In genomic region chr3:38967480-38967879, GRCm38 (mm10) we compare ENCODE assay signal across 26 mouse cellular contexts.
DNase-seq lines count a peak whose midpoint lies in the region; ATAC-seq lines count a peak whose summit lies in the region.
"Had no signal": no experiment of that assay in that cellular context is flagged by ENCODE, and none has a peak within 500 bp of the region (broad histone marks: within the 10 kb centered on the region; RNA-seq: fewer than 3 reads in every experiment).

No protein-coding gene starts in this region.

- H3K9me3 ChIP-seq in hindbrain, embryonic 11.5 days (ENCODE audit: control insufficient read depth, low read length), result no peaks in the 10 kb centered on the region
- no peaks in the 10 kb centered on the region for H3K9me3 ChIP-seq in hindbrain, embryonic 14.5 days (ENCODE audit: control insufficient read depth, low read length)
- H3K9me3 ChIP-seq in hindbrain, embryonic 13.5 days, result no peaks in the 10 kb centered on the region
- H3K9me3 ChIP-seq in hindbrain, embryonic 16.5 days (ENCODE audit: control insufficient read depth, low read length), result no peaks in the 10 kb centered on the region
- H3K9me3 ChIP-seq in neural tube, embryonic 12.5 days, result no peaks in the 10 kb centered on the region
- H3K9me3 ChIP-seq: embryonic facial prominence, embryonic 13.5 days; forebrain, embryonic 13.5 days; forebrain, embryonic 15.5 days had no signal

- no peaks in the 10 kb centered on the region for H3K36me3 ChIP-seq in hindbrain, embryonic 11.5 days (ENCODE audit: control insufficient read depth, insufficient read depth, low read length)
- peaks cover 38% of the 10 kb centered on the region for H3K36me3 ChIP-seq in hindbrain, embryonic 14.5 days (replicated peaks; ENCODE audit: control insufficient read depth, insufficient read depth)
- peaks cover 24% of the 10 kb centered on the region for H3K36me3 ChIP-seq in hindbrain, embryonic 13.5 days
- H3K36me3 ChIP-seq in hindbrain, embryonic 16.5 days (ENCODE audit: control insufficient read depth, insufficient read depth, low read length), result peaks cover 3% of the 10 kb centered on the region; the same call in 1 of the 2 replicates
- peaks cover 24% of the 10 kb centered on the region for H3K36me3 ChIP-seq in neural tube, embryonic 12.5 days
- H3K36me3 ChIP-seq: G1E had no signal

- no peaks in the 10 kb centered on the region for H3K27me3 ChIP-seq in hindbrain, embryonic 11.5 days (ENCODE audit: control insufficient read depth, insufficient read depth, low read length)
- H3K27me3 ChIP-seq in hindbrain, embryonic 14.5 days (ENCODE audit: control insufficient read depth, insufficient read depth, low read length), result no peaks in the 10 kb centered on the region
- no peaks in the 10 kb centered on the region for H3K27me3 ChIP-seq in hindbrain, embryonic 13.5 days
- H3K27me3 ChIP-seq in hindbrain, embryonic 16.5 days (replicated peaks; ENCODE audit: control insufficient read depth, insufficient read depth, low read length), result no peaks in the 10 kb centered on the region
- no peaks in the 10 kb centered on the region for H3K27me3 ChIP-seq in neural tube, embryonic 12.5 days (replicated peaks)
- H3K27me3 ChIP-seq: CH12.LX; embryonic facial prominence, embryonic 13.5 days; forebrain, embryonic 13.5 days; forebrain, embryonic 15.5 days; Patski had no signal

- no peak overlapping the region for H3K9ac ChIP-seq in hindbrain, embryonic 11.5 days (ENCODE audit: low read depth, low read length)
- no peak overlapping the region for H3K9ac ChIP-seq in hindbrain, embryonic 14.5 days
- no peak overlapping the region for H3K9ac ChIP-seq in hindbrain, embryonic 13.5 days
- no peak overlapping the region for H3K9ac ChIP-seq in hindbrain, embryonic 16.5 days (ENCODE audit: low read depth, low read length)
- no peak overlapping the region for H3K9ac ChIP-seq in neural tube, embryonic 12.5 days
- H3K9ac ChIP-seq: embryonic facial prominence, embryonic 13.5 days; forebrain, embryonic 13.5 days; forebrain, embryonic 15.5 days; forebrain, postnatal 0 days had no signal

- H3K4me3 ChIP-seq in hindbrain, embryonic 11.5 days (ENCODE audit: low read depth, low read length), result no peak overlapping the region
- H3K4me3 ChIP-seq in hindbrain, embryonic 14.5 days (replicated peaks; ENCODE audit: low read length), result no peak overlapping the region
- no peak overlapping the region for H3K4me3 ChIP-seq in hindbrain, embryonic 13.5 days
- no peak overlapping the region for H3K4me3 ChIP-seq in hindbrain, embryonic 16.5 days (ENCODE audit: low read length)
- no peak overlapping the region for H3K4me3 ChIP-seq in neural tube, embryonic 12.5 days
- H3K4me3 ChIP-seq: embryonic facial prominence, embryonic 13.5 days; forebrain, embryonic 13.5 days; forebrain, embryonic 15.5 days had no signal

- DNase-seq in embryo, embryonic 10.5 days (ENCODE audit: low spot score), result peak; percentile 4
- DNase-seq in embryo, embryonic 10 days (ENCODE audit: low spot score), result no peak
- DNase-seq in hindbrain, embryonic 11.5 days (ENCODE audit: low spot score), result no peak
- DNase-seq in hindbrain, embryonic 14.5 days (ENCODE audit: low spot score), result no peak
- DNase-seq in neural tube, embryonic 10.5 days (ENCODE audit: extremely low spot score, low spot score), result no peak
- DNase-seq: adrenal gland, adult 8-10 months; adrenal gland, postnatal 14 days; adrenal gland, postnatal 36 days; B cell, adult 2 months; cerebellum, adult 11-12 months; cerebellum, adult 2 months; cerebellum, adult 9-10 months; cerebellum, postnatal 10 days; cerebellum, postnatal 25 days; forebrain, postnatal 0 days had no signal

- peak; percentile 80 for ATAC-seq in hindbrain, embryonic 11.5 days (ENCODE audit: low FRiP score)
- no peak for ATAC-seq in hindbrain, embryonic 14.5 days (ENCODE audit: low FRiP score)
- peak; percentile 46; the same call in 1 of the 2 replicates for ATAC-seq in hindbrain, embryonic 13.5 days (ENCODE audit: low FRiP score)
- no peak for ATAC-seq in hindbrain, embryonic 16.5 days
- peak; percentile 25; the same call in 1 of the 2 replicates for ATAC-seq in neural tube, embryonic 12.5 days (ENCODE audit: low FRiP score, low read depth)
- ATAC-seq: activated CD4-positive, CD25-positive, alpha-beta regulatory T cell, adult 4 months; CD4-positive, CD25-positive, alpha-beta regulatory T cell, adult 4 months; forebrain, embryonic 13.5 days; forebrain, embryonic 15.5 days; forebrain, postnatal 0 days; Patski had no signal

- no peak overlapping the region for H3K27ac ChIP-seq in hindbrain, embryonic 11.5 days (ENCODE audit: low read depth, low read length)
- no peak overlapping the region for H3K27ac ChIP-seq in hindbrain, embryonic 14.5 days
- H3K27ac ChIP-seq in hindbrain, embryonic 13.5 days, result peak overlapping the region; percentile 5; the same call in 1 of the 2 replicates
- no peak overlapping the region for H3K27ac ChIP-seq in hindbrain, embryonic 16.5 days (ENCODE audit: low read depth, low read length)
- H3K27ac ChIP-seq in neural tube, embryonic 12.5 days, result no peak overlapping the region
- H3K27ac ChIP-seq: embryonic facial prominence, embryonic 13.5 days; forebrain, embryonic 13.5 days; forebrain, embryonic 15.5 days had no signal

- H3K4me2 ChIP-seq in hindbrain, embryonic 11.5 days (replicated peaks; ENCODE audit: low read depth, low read length), result no peak overlapping the region
- no peak overlapping the region for H3K4me2 ChIP-seq in hindbrain, embryonic 14.5 days (replicated peaks)
- no peak overlapping the region for H3K4me2 ChIP-seq in hindbrain, embryonic 13.5 days
- no peak overlapping the region for H3K4me2 ChIP-seq in hindbrain, embryonic 16.5 days (ENCODE audit: low read length)
- H3K4me2 ChIP-seq in neural tube, embryonic 12.5 days (replicated peaks), result no peak overlapping the region
- H3K4me2 ChIP-seq: embryonic facial prominence, embryonic 13.5 days; forebrain, embryonic 13.5 days; forebrain, embryonic 15.5 days had no signal

- H3K4me1 ChIP-seq in hindbrain, embryonic 11.5 days (replicated peaks; ENCODE audit: control insufficient read depth, insufficient read depth, low read length), result no peaks in the 10 kb centered on the region
- H3K4me1 ChIP-seq in hindbrain, embryonic 14.5 days (replicated peaks; ENCODE audit: control insufficient read depth, insufficient read depth, low read length), result no peaks in the 10 kb centered on the region
- H3K4me1 ChIP-seq in hindbrain, embryonic 13.5 days (replicated peaks), result peaks cover 5% of the 10 kb centered on the region
- H3K4me1 ChIP-seq in hindbrain, embryonic 16.5 days (ENCODE audit: control insufficient read depth, insufficient read depth, low read depth, low read length), result no peaks in the 10 kb centered on the region
- H3K4me1 ChIP-seq in neural tube, embryonic 12.5 days, result no peaks in the 10 kb centered on the region
- H3K4me1 ChIP-seq: forebrain, embryonic 15.5 days had no signal

Comparison
In these comparisons a context has a peak if more than half of its experiments do, and no peak if none do; other contexts are left out.
1. ATAC-seq: peak in hindbrain, embryonic 11.5 days (single experiment), hindbrain, embryonic 13.5 days (single experiment) and neural tube, embryonic 12.5 days (single experiment); none in hindbrain, embryonic 14.5 days (single experiment) and hindbrain, embryonic 16.5 days (single experiment).